Mouse (Mus musculus) embryonic fibroblast, embryonic 13.5 days (primary cell): ENCODE results near the gene Map4k3.

Source experiments
- CTCF ChIP-seq: IDR thresholded peaks from 2 replicates; pipeline ENCODE4 v1.5.1; 2011; ENCODE audit warnings: mild to moderate bottlenecking, control low read depth, low read length, moderate library complexity, borderline replicate concordance; ENCODE audit not compliant: insufficient read depth
- POLR2A ChIP-seq: IDR thresholded peaks from 2 replicates; pipeline ENCODE4 v1.6.1; 2011; ENCODE audit warnings: low read depth, mild to moderate bottlenecking, control low read depth, low read length, moderate library complexity

GRCm38 (mm10) chr17:80723092-80723491, 5.2 kb downstream of the Map4k3 start:
- no peak for TF ChIP-seq POLR2A
- TF ChIP-seq CTCF, result no peak
